Mouse (Mus musculus) MEL (cell line): ENCODE results near the gene Zfp609.

ENCODE experiments used
- BHLHE40 ChIP-seq: IDR thresholded peaks from 2 replicates; pipeline ENCODE4 v1.6.1; 2012; ENCODE audit warnings: low read depth, mild to moderate bottlenecking, inconsistent platforms, low read length, improper control_type of control experiment, borderline replicate concordance
- MAFK ChIP-seq: IDR thresholded peaks from 2 replicates; pipeline ENCODE4 v1.6.1; 2011; ENCODE audit warnings: low read depth, mild to moderate bottlenecking, low read length, improper control_type of control experiment, borderline replicate concordance
- MAZ ChIP-seq: IDR thresholded peaks from 2 replicates; pipeline ENCODE4 v1.6.1; 2012; ENCODE audit warnings: low read depth, mild to moderate bottlenecking, inconsistent platforms, low read length, improper control_type of control experiment
- MYC ChIP-seq: IDR thresholded peaks from 2 replicates; pipeline ENCODE4 v1.6.1; 2011; ENCODE audit warnings: low read depth, mild to moderate bottlenecking, low read length, improper control_type of control experiment, moderate library complexity
- RAD21 ChIP-seq: IDR thresholded peaks from 2 replicates; pipeline ENCODE4 v1.6.1; 2011; ENCODE audit warnings: mild to moderate bottlenecking, low read depth, low read length, improper control_type of control experiment

- TF ChIP-seq MAFK (no peak), BHLHE40 (no peak), MYC (no peak), RAD21 (peak; percentile 7), MAZ (no peak)
These were observed 72.2 kb downstream of the Zfp609 start for GRCm38 (mm10) chr9:65755164-65755563.
